Mouse (Mus musculus) bone marrow macrophage, adult 2 months (primary cell): ENCODE measurements around the gene Arhgef28. TPM values are rescaled to one million over a fixed set of nuclear protein-coding genes. Genes with fewer than 3 reads are reported as not detected.
"Not testable (repeated sequence)": the region's sequence is repeated elsewhere in the genome, so short reads cannot be mapped to it uniquely, and the experiment has no call there.

Source experiments
- H3K27ac ChIP-seq: 2 replicates; pipeline ENCODE4 v1.5.1; 2012; ENCODE audit warnings: low read depth, low read length; ENCODE audit not compliant: insufficient read depth
- H3K4me1 ChIP-seq: 2 replicates; pipeline ENCODE4 v1.6.1; 2012; ENCODE audit warnings: low read length; ENCODE audit not compliant: control insufficient read depth, insufficient read depth
- H3K4me3 ChIP-seq: 2 replicates; pipeline ENCODE4 v1.5.1; 2012; ENCODE audit warnings: mild to moderate bottlenecking, low read length, moderate library complexity; ENCODE audit not compliant: insufficient read depth
- CTCF ChIP-seq: IDR thresholded peaks from 2 replicates; pipeline ENCODE4 v1.5.1; 2012; ENCODE audit warnings: low read depth, mild to moderate bottlenecking, low read length, moderate library complexity
- POLR2A ChIP-seq: IDR thresholded peaks from 2 replicates; pipeline ENCODE4 v1.6.1; 2012; ENCODE audit warnings: mild to moderate bottlenecking, low read depth, low read length, borderline replicate concordance
- polyA plus RNA-seq: library from polyadenylated mRNA; stranded (reverse); fragments of >200 nt; gene quantifications from 2 replicates; pipeline ENCODE4 v1.2.4, GENCODE M21; 2012; ENCODE audit not compliant: missing spikeins, insufficient read depth, insufficient read length

Gene Arhgef28
- polyA plus RNA-seq, 1 experiment: not detected

DNA sequence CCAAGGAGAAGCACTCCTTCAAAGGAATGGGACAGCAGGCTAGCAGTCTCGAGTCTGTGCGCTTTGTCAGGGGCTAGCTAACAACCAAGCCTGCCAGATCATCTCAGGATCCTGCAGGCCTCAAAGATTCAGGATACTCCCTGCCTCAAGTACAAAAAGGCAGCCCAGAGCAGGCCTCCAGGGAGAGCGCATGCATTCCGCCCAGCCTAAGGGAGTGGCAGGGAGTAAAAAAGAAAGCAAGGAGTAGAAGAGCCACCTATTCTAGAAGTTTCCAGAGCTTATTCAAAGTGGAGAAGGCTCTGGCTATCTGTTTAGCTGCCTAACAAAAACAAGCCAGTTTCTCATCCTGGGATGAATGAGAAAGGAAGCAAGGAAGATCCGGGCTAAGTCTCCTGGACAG lies 128.0 kb downstream of the Arhgef28 start:
- Histone ChIP-seq H3K4me3 (no peak overlapping the region), H3K27ac (no peak overlapping the region), H3K4me1 (no peaks in the 10 kb centered on the region)
- TF ChIP-seq CTCF (no peak), POLR2A (no peak)

DNA sequence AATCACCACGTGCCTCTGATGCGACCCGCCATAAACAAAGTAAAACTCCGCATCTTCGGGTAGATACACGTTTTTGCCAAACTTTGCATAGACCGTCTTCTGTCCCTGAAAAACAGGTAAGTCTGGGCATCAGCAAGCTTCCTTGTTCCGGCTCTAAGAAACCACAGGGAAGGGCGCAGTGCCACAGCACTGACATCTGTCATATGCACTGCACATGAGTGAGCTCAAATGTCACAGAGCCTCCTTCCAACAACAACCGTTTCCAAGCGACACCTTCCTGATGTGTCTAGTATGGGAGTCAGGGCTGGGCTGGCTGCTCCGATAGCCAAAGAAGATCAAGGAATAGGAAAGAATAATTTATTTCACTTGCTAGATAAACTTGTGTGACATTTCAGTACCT lies 129.0 kb downstream of the Arhgef28 start:
- no peak overlapping the region for H3K4me3 ChIP-seq
- no peaks in the 10 kb centered on the region for H3K4me1 ChIP-seq
- no peak for TF ChIP-seq POLR2A
- no peak for TF ChIP-seq CTCF
- no peak overlapping the region for H3K27ac ChIP-seq

GRCm38 (mm10) chr13:98074871-98075270 lies 131.4 kb downstream of the Arhgef28 start:
- TF ChIP-seq CTCF: no peak
- TF ChIP-seq POLR2A: no peak
- Histone ChIP-seq H3K4me3 (no peak overlapping the region), H3K4me1 (no peaks in the 10 kb centered on the region), H3K27ac (no peak overlapping the region)

DNA sequence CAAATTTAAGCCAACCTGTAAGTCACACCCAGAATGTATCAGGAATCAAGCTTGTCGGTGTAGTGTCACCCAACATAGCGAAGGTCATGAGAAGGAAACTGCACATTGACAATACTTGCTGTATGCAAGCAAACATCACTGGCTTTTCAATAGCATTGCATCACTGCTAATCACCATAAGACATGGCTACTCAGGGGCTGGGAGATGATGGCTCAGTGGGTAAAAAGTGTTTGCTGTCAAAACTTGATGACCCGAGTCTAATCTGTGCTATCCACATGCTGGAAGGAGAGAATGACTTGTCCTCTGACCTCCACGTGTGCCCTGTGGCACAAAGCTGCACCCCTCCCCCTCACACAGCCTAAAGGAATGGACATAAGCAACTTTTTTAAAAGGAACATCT lies 133.0 kb downstream of the Arhgef28 start:
- Histone ChIP-seq H3K4me1 (no peaks in the 10 kb centered on the region), H3K4me3 (no peak overlapping the region), H3K27ac (no peak overlapping the region)
- no peak for TF ChIP-seq CTCF
- no peak for TF ChIP-seq POLR2A

- TF ChIP-seq POLR2A (no peak), CTCF (no peak)
- no peaks in the 10 kb centered on the region for H3K4me1 ChIP-seq
Observed at GRCm38 (mm10) chr13:98070458-98070857, 135.8 kb downstream of the Arhgef28 start.

DNA sequence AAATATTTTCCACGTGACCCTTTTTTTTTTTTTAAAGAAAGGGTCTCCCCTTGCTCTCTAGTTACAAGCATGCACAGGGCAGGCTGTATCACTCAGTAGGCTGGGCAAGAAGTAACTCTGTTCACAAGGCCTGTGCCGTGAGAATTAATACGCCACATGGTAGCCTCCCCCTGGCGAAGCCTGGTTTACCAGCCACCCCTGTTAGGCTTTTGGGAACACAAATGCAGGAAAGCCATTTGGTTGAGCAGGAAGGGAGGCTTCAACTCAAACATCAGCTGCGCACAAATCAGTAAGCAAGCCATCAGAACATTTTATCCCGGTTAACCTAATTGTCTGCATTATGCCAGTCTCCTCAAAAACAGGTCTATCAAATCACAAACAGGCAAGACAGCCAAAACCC lies 136.6 kb downstream of the Arhgef28 start:
- H3K4me1 ChIP-seq: no peaks in the 10 kb centered on the region

More at GRCm38 (mm10) chr13:98070458-98070857, 135.8 kb downstream of the Arhgef28 start:
- Histone ChIP-seq H3K4me3 (no peak overlapping the region), H3K27ac (no peak overlapping the region)

DNA sequence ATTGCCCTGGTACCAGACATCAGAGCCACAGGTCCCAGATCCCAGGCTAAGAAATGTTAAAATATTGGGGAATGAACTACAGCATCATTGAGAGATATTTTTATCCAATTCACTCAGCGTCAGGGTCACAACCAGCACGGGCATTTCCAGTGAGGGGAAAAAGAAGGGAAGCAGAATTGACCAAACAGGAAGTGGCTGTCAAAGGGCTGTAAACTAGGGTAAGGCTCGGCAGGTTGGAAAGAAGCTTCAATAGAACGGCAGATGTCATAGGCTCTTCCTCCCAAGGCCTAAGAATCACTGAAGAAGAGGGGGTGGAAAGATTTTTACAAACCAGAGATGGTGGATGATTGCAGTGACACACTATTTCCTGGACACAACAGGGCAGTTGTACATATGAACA lies 143.4 kb downstream of the Arhgef28 start:
- TF ChIP-seq CTCF: no peak
- TF ChIP-seq POLR2A: no peak
- Histone ChIP-seq H3K27ac (no peak overlapping the region), H3K4me1 (no peaks in the 10 kb centered on the region), H3K4me3 (no peak overlapping the region)

More for the DNA sequence above, 136.6 kb downstream of the Arhgef28 start:
- TF ChIP-seq CTCF (no peak), POLR2A (no peak)
- H3K27ac ChIP-seq: no peak overlapping the region
- no peak overlapping the region for H3K4me3 ChIP-seq

- H3K4me3 ChIP-seq, H3K4me1 ChIP-seq, H3K27ac ChIP-seq: not testable (repeated sequence)
Observed at GRCm38 (mm10) chr13:98060121-98060520, 146.1 kb downstream of the Arhgef28 start.

DNA sequence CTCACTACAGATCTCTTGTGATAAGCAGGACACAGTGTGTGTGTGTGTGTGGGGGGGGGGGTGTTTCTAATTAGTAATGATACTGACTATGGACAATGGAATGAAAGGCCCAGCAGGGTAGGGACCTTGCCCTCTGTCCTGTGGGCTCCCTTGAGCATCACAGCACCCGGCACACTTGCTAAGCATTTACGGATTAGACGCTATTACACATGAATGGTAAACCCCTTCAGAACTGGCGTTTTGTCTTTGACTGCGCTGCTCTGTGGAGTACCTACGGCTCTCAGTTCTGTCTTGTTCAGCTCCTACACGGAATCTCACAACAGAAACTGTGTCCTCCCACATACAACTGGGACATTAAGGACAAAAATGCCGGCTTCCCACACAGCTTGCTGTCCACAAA lies 151.0 kb downstream of the Arhgef28 start:
- Histone ChIP-seq H3K27ac (no peak overlapping the region), H3K4me1 (no peaks in the 10 kb centered on the region), H3K4me3 (no peak overlapping the region)
- TF ChIP-seq POLR2A: no peak
- no peak for TF ChIP-seq CTCF

DNA sequence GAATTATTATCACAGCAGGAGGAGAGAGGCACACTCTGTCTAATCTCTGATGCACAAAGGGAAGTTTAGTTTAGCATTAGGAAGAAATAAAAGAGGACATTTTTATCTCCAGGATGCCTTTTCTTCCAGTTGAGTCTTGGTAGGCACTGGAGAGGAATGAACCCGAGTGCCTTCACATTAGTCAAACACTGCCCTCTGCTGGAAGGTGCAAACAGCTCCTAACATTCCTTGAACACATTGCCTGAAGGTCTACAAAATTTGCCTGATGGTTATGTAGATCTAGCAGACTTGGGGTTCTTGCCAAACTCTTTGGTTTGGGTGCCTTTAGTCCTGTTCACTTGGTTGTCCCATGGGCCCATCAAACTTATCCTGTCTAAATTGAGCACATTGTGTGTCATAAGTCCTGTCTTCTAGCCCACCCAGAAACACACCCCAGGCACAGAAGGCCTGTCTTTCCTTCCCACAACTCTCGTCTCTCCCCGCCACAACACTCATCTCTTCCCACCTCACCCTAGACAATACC lies 165.6 kb downstream of the Arhgef28 start:
- Histone ChIP-seq H3K4me1 (no peaks in the 10 kb centered on the region), H3K27ac (no peak overlapping the region), H3K4me3 (no peak overlapping the region)
- TF ChIP-seq POLR2A: no peak
- no peak for TF ChIP-seq CTCF

GRCm38 (mm10) chr13:98038731-98039130 lies 167.5 kb downstream of the Arhgef28 start:
- no peak overlapping the region for H3K4me3 ChIP-seq
- no peak for TF ChIP-seq POLR2A
- TF ChIP-seq CTCF: no peak
- no peaks in the 10 kb centered on the region for H3K4me1 ChIP-seq
- H3K27ac ChIP-seq: no peak overlapping the region

DNA sequence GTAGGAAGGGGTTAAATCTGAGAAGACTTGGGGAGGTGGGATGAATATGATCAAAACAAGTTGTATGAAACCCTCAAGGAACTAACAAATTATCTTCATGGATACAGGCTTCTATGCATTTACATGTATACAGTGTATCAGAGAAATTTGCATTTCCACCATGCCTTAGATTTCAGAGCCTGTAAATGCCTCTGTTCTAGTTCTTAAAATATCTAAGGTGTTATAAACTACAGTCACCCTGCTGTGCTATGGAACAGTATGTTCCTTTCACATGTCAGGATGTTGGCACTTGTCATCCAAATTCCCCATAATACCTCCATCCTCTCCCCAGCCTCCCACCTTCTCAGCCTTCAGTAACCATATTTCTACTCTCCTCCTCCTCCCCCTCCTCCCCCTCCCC lies 168.5 kb downstream of the Arhgef28 start:
- TF ChIP-seq CTCF (no peak), POLR2A (no peak)
- H3K4me1 ChIP-seq: no peaks in the 10 kb centered on the region
- no peak overlapping the region for H3K4me3 ChIP-seq
- no peak overlapping the region for H3K27ac ChIP-seq
